Mouse (Mus musculus) heart, embryonic 15.5 days (tissue): ENCODE measurements around the gene Gm21209. TPM values are rescaled to one million over a fixed set of nuclear protein-coding genes. Genes with fewer than 3 reads are reported as not detected.
"Not testable (repeated sequence)": the region's sequence is repeated elsewhere in the genome, so short reads cannot be mapped to it uniquely, and the experiment has no call there.

Source experiments
- ATAC-seq: fragments of 200-750 bp; cut with Nextera tagmentation; replicated peaks from 2 replicates; pipeline ENCODE4 v1.8.0; 2017; ENCODE audit warnings: low read depth, moderate TSS enrichment; ENCODE audit not compliant: insufficient number of reproducible peaks, insufficient read depth, low FRiP score
- H3K27ac ChIP-seq: fragments of 300-500 bp; sonication (generic); 2 replicates; pipeline ENCODE4 v1.5.1; 2015; ENCODE audit warnings: mild to moderate bottlenecking, inconsistent platforms
- H3K27me3 ChIP-seq: fragments of 300-500 bp; sonication (generic); 2 replicates; pipeline ENCODE4 v1.6.1; 2015; ENCODE audit warnings: inconsistent platforms
- H3K36me3 ChIP-seq: fragments of 300-500 bp; sonication (generic); 2 replicates; pipeline ENCODE4 v1.6.1; 2015; ENCODE audit warnings: mild to moderate bottlenecking, inconsistent platforms
- H3K4me1 ChIP-seq: fragments of 300-500 bp; sonication (generic); replicated peaks from 2 replicates; pipeline ENCODE4 v1.6.1; 2015; ENCODE audit warnings: inconsistent platforms
- H3K4me2 ChIP-seq: fragments of 300-500 bp; sonication (generic); 2 replicates; pipeline ENCODE4 v1.6.1; 2015; ENCODE audit warnings: inconsistent platforms, mild to moderate bottlenecking, moderate library complexity
- H3K4me3 ChIP-seq: fragments of 300-500 bp; sonication (generic); 2 replicates; pipeline ENCODE4 v1.5.1; 2015; ENCODE audit warnings: mild to moderate bottlenecking, inconsistent platforms
- H3K9ac ChIP-seq: fragments of 300-500 bp; sonication (generic); 2 replicates; pipeline ENCODE4 v1.6.1; 2015; ENCODE audit warnings: mild to moderate bottlenecking, inconsistent platforms
- H3K9me3 ChIP-seq: fragments of 300-500 bp; sonication (generic); replicated peaks from 2 replicates; pipeline ENCODE4 v1.6.1; 2016; ENCODE audit warnings: inconsistent platforms
- WGBS: fragments of 180-500 bp; shearing (Covaris S2); methylation state at CpG from one replicate; pipeline ENCODE4 v1.1.7; 2015; ENCODE audit warnings: mixed read lengths; 5-methylcytosine and 5-hydroxymethylcytosine counted together
- polyA plus RNA-seq: library from polyadenylated mRNA; unstranded; fragments of >200 nt; fragmentation: Nextera tagmentation; extraction: Ambion mirVana; gene quantifications from 2 replicates; pipeline ENCODE4 v1.2.1, GENCODE M21; 2015

Gm21209 gene
- not detected in 2 replicates for polyA plus RNA-seq

GRCm38 (mm10) chrY:49570856-49571255 lies at the start of gene Gm21209:
TSS of gene Gm21209 (plus strand) at chrY:49571156.
- not testable (repeated sequence) for H3K36me3 ChIP-seq, H3K9me3 ChIP-seq, H3K27me3 ChIP-seq, H3K4me1 ChIP-seq, ATAC-seq, H3K27ac ChIP-seq, H3K9ac ChIP-seq, H3K4me3 ChIP-seq, H3K4me2 ChIP-seq
- no CpG with 5 or more reads among the region's 6 CpGs for WGBS
